Mouse (Mus musculus): Measurements from ENCODE around the gene Smg9. TPM values are rescaled to one million over a fixed set of nuclear protein-coding genes. Genes with fewer than 3 reads are reported as not detected.

Gene Smg9
- total RNA-seq, 2 experiments from 2014 or later, result 17.7 to 20.1 TPM

- no peak for DNase-seq (ENCODE audit: low spot score in 2 of 2)
Observed at GRCm38 (mm10) chr7:24439891-24440290, 40.5 kb downstream of the Smg9 start.

GRCm38 (mm10) chr7:24441785-24442184 is 42.4 kb downstream of the Smg9 start:
- DNase-seq (ENCODE audit: low spot score in 2 of 2), result peak; percentile 67 to 71

GRCm38 (mm10) chr7:24442313-24442712 is 42.9 kb downstream of the Smg9 start:
- DNase-seq (ENCODE audit: low spot score in 2 of 2), result no peak

- no peak for DNase-seq (ENCODE audit: low spot score in 2 of 2)
Observed at GRCm38 (mm10) chr7:24445266-24445926, 46.0 kb downstream of the Smg9 start.

- DNase-seq (ENCODE audit: low spot score in 2 of 2), result no peak
Observed at GRCm38 (mm10) chr7:24446697-24447340, 47.4 kb downstream of the Smg9 start.

GRCm38 (mm10) chr7:24448782-24449517 is 49.5 kb downstream of the Smg9 start:
- peak in 1 of 2 experiments; percentile 17 for DNase-seq (ENCODE audit: low spot score in 2 of 2)

- DNase-seq (ENCODE audit: low spot score in 2 of 2), result no peak
Observed at GRCm38 (mm10) chr7:24450585-24451017, 51.2 kb downstream of the Smg9 start.

GRCm38 (mm10) chr7:24451855-24452311 is 52.5 kb downstream of the Smg9 start, which contains the start of gene Irgc1:
TSS of gene Irgc1 (minus strand) at chr7:24452297.
- no peak for DNase-seq (ENCODE audit: low spot score in 2 of 2)

- DNase-seq (ENCODE audit: low spot score in 2 of 2), result peak in 1 of 2 experiments; percentile 17
Observed at GRCm38 (mm10) chr7:24454199-24454598, 54.8 kb downstream of the Smg9 start.

GRCm38 (mm10) chr7:24455726-24456125 is 56.3 kb downstream of the Smg9 start:
- DNase-seq (ENCODE audit: low spot score in 2 of 2), result no peak

GRCm38 (mm10) chr7:24457726-24458370 is 58.4 kb downstream of the Smg9 start:
- DNase-seq (ENCODE audit: low spot score in 2 of 2), result no peak

- DNase-seq (ENCODE audit: low spot score in 2 of 2), result no peak
Observed at GRCm38 (mm10) chr7:24459440-24459839, 60.0 kb downstream of the Smg9 start.

GRCm38 (mm10) chr7:24459843-24460242 is 60.4 kb downstream of the Smg9 start:
- no peak for DNase-seq (ENCODE audit: low spot score in 2 of 2)

GRCm38 (mm10) chr7:24461376-24462051 is 62.1 kb downstream of the Smg9 start:
- DNase-seq (ENCODE audit: low spot score in 2 of 2), result peak; percentile 29 to 35

- DNase-seq (ENCODE audit: low spot score in 2 of 2), result peak; percentile 43 to 49
Observed at GRCm38 (mm10) chr7:24462388-24463319, 63.2 kb downstream of the Smg9 start, which contains the start of gene Plaur. TSS of gene Plaur (plus strand) at chr7:24462484.

GRCm38 (mm10) chr7:24466835-24467234 is 67.4 kb downstream of the Smg9 start:
- no peak for DNase-seq (ENCODE audit: low spot score in 2 of 2)

- DNase-seq (ENCODE audit: low spot score in 2 of 2), result no peak
Observed at GRCm38 (mm10) chr7:24467886-24468285, 68.5 kb downstream of the Smg9 start.

GRCm38 (mm10) chr7:24469126-24469525 is 69.7 kb downstream of the Smg9 start:
- no peak for DNase-seq (ENCODE audit: low spot score in 2 of 2)

- DNase-seq (ENCODE audit: low spot score in 2 of 2), result peak; percentile 43 to 44
Observed at GRCm38 (mm10) chr7:24470356-24470755, 70.9 kb downstream of the Smg9 start.

Measured in adrenal gland, adult 18-20 months (tissue).